Mouse (Mus musculus): ENCODE results near the gene Tmem178b. TPM values are rescaled to one million over a fixed set of nuclear protein-coding genes. Genes with fewer than 3 reads are reported as not detected.

The Tmem178b gene
- polyA plus RNA-seq, 1 experiment from 2014 or later: 0.80 TPM

- Histone ChIP-seq H3K9ac (no peak overlapping the region), H3K4me2 (replicated peaks) (no peak overlapping the region), H3K27me3 (peaks cover 40% of the 10 kb centered on the region), H3K4me1 (peaks cover 20% of the 10 kb centered on the region), H3K27ac (replicated peaks) (no peak overlapping the region), H3K36me3 (no peaks in the 10 kb centered on the region), H3K4me3 (replicated peaks) (no peak overlapping the region), H3K9me3 (replicated peaks) (no peaks in the 10 kb centered on the region)
- no peak for ATAC-seq (ENCODE audit: insufficient number of reproducible peaks, low FRiP score, low TSS enrichment, low read depth)
- 68% methylated on average over 3 of the region's 3 CpGs for WGBS
Measured at GRCm38 (mm10) chr6:39876444-39876843, 3.4 kb downstream of the Tmem178b start.

GRCm38 (mm10) chr6:39890811-39891210, 17.7 kb downstream of the Tmem178b start:
- Histone ChIP-seq H3K4me3 (replicated peaks) (no peak overlapping the region), H3K27me3 (no peaks in the 10 kb centered on the region), H3K9me3 (replicated peaks) (no peaks in the 10 kb centered on the region), H3K27ac (replicated peaks) (no peak overlapping the region), H3K9ac (no peak overlapping the region), H3K36me3 (no peaks in the 10 kb centered on the region), H3K4me1 (no peaks in the 10 kb centered on the region), H3K4me2 (replicated peaks) (no peak overlapping the region)
- 68% methylated on average over 3 of the region's 3 CpGs for WGBS
- ATAC-seq (ENCODE audit: insufficient number of reproducible peaks, low FRiP score, low TSS enrichment, low read depth): no peak

GRCm38 (mm10) chr6:39896500-39896899, 23.4 kb downstream of the Tmem178b start:
- H3K27me3 ChIP-seq: no peaks in the 10 kb centered on the region
- H3K4me2 ChIP-seq (replicated peaks): no peak overlapping the region
- no peaks in the 10 kb centered on the region for H3K4me1 ChIP-seq
- H3K27ac ChIP-seq (replicated peaks): no peak overlapping the region
- H3K9ac ChIP-seq: no peak overlapping the region
- 73% methylated on average over 3 of the region's 3 CpGs for WGBS
- no peaks in the 10 kb centered on the region for H3K36me3 ChIP-seq
- no peaks in the 10 kb centered on the region for H3K9me3 ChIP-seq (replicated peaks)
- no peak overlapping the region for H3K4me3 ChIP-seq (replicated peaks)
- no peak for ATAC-seq (ENCODE audit: insufficient number of reproducible peaks, low FRiP score, low TSS enrichment, low read depth)

- H3K9ac ChIP-seq: no peak overlapping the region
- H3K36me3 ChIP-seq: no peaks in the 10 kb centered on the region
- 45% methylated on average over 4 of the region's 4 CpGs for WGBS
- H3K4me2 ChIP-seq (replicated peaks): no peak overlapping the region
- H3K4me3 ChIP-seq (replicated peaks): no peak overlapping the region
- no peak overlapping the region for H3K27ac ChIP-seq (replicated peaks)
- H3K4me1 ChIP-seq: no peaks in the 10 kb centered on the region
- no peaks in the 10 kb centered on the region for H3K9me3 ChIP-seq (replicated peaks)
- no peak for ATAC-seq (ENCODE audit: insufficient number of reproducible peaks, low FRiP score, low TSS enrichment, low read depth)
- no peaks in the 10 kb centered on the region for H3K27me3 ChIP-seq
Measured at GRCm38 (mm10) chr6:39899231-39899630, 26.2 kb downstream of the Tmem178b start.

GRCm38 (mm10) chr6:39903220-39903773, 30.2 kb downstream of the Tmem178b start:
- Histone ChIP-seq H3K27ac (replicated peaks) (no peak overlapping the region), H3K4me3 (replicated peaks) (no peak overlapping the region), H3K27me3 (no peaks in the 10 kb centered on the region), H3K9me3 (replicated peaks) (no peaks in the 10 kb centered on the region), H3K9ac (no peak overlapping the region), H3K36me3 (no peaks in the 10 kb centered on the region), H3K4me1 (no peaks in the 10 kb centered on the region), H3K4me2 (replicated peaks) (no peak overlapping the region)
- ATAC-seq (ENCODE audit: insufficient number of reproducible peaks, low FRiP score, low TSS enrichment, low read depth): no peak
- WGBS: 66% methylated on average over 6 of the region's 6 CpGs

- H3K9me3 ChIP-seq (replicated peaks): no peaks in the 10 kb centered on the region
- 42% methylated on average over 11 of the region's 11 CpGs for WGBS
Measured at GRCm38 (mm10) chr6:39903845-39904244, 30.8 kb downstream of the Tmem178b start.

GRCm38 (mm10) chr6:39914956-39915355, 41.9 kb downstream of the Tmem178b start:
- Histone ChIP-seq H3K27ac (replicated peaks) (no peak overlapping the region), H3K36me3 (no peaks in the 10 kb centered on the region), H3K4me3 (replicated peaks) (no peak overlapping the region), H3K4me1 (no peaks in the 10 kb centered on the region), H3K9ac (no peak overlapping the region), H3K4me2 (replicated peaks) (no peak overlapping the region), H3K9me3 (replicated peaks) (no peaks in the 10 kb centered on the region), H3K27me3 (no peaks in the 10 kb centered on the region)
- 28% methylated on average over 8 of the region's 8 CpGs for WGBS
- ATAC-seq (ENCODE audit: insufficient number of reproducible peaks, low FRiP score, low TSS enrichment, low read depth): no peak

More at GRCm38 (mm10) chr6:39903845-39904244, 30.8 kb downstream of the Tmem178b start:
- Histone ChIP-seq H3K36me3 (no peaks in the 10 kb centered on the region), H3K4me1 (no peaks in the 10 kb centered on the region), H3K4me3 (replicated peaks) (no peak overlapping the region), H3K27me3 (no peaks in the 10 kb centered on the region), H3K9ac (no peak overlapping the region), H3K4me2 (replicated peaks) (no peak overlapping the region), H3K27ac (replicated peaks) (no peak overlapping the region)
- ATAC-seq (ENCODE audit: insufficient number of reproducible peaks, low FRiP score, low TSS enrichment, low read depth): no peak

GRCm38 (mm10) chr6:39915636-39916281, 42.7 kb downstream of the Tmem178b start:
- no peak for ATAC-seq (ENCODE audit: insufficient number of reproducible peaks, low FRiP score, low TSS enrichment, low read depth)
- Histone ChIP-seq H3K27ac (replicated peaks) (no peak overlapping the region), H3K4me2 (replicated peaks) (no peak overlapping the region), H3K9me3 (replicated peaks) (no peaks in the 10 kb centered on the region), H3K4me3 (replicated peaks) (no peak overlapping the region), H3K4me1 (no peaks in the 10 kb centered on the region), H3K36me3 (no peaks in the 10 kb centered on the region), H3K27me3 (no peaks in the 10 kb centered on the region), H3K9ac (no peak overlapping the region)
- WGBS: 74% methylated on average over 2 of the region's 2 CpGs

- no peak overlapping the region for H3K27ac ChIP-seq (replicated peaks)
- H3K4me2 ChIP-seq (replicated peaks): no peak overlapping the region
- no peak overlapping the region for H3K4me3 ChIP-seq (replicated peaks)
- H3K9me3 ChIP-seq (replicated peaks): no peaks in the 10 kb centered on the region
- no peaks in the 10 kb centered on the region for H3K36me3 ChIP-seq
- no peak overlapping the region for H3K9ac ChIP-seq
- ATAC-seq (ENCODE audit: insufficient number of reproducible peaks, low FRiP score, low TSS enrichment, low read depth): no peak
- WGBS: 83% methylated on average over 4 of the region's 4 CpGs
- H3K27me3 ChIP-seq: no peaks in the 10 kb centered on the region
- no peaks in the 10 kb centered on the region for H3K4me1 ChIP-seq
Measured at GRCm38 (mm10) chr6:39916514-39916913, 43.4 kb downstream of the Tmem178b start.

- 39% methylated on average over 8 of the region's 8 CpGs for WGBS
- H3K36me3 ChIP-seq: no peaks in the 10 kb centered on the region
- no peaks in the 10 kb centered on the region for H3K9me3 ChIP-seq (replicated peaks)
- no peak overlapping the region for H3K4me2 ChIP-seq (replicated peaks)
- H3K27ac ChIP-seq (replicated peaks): no peak overlapping the region
- no peaks in the 10 kb centered on the region for H3K27me3 ChIP-seq
- no peak overlapping the region for H3K4me3 ChIP-seq (replicated peaks)
- no peaks in the 10 kb centered on the region for H3K4me1 ChIP-seq
- no peak overlapping the region for H3K9ac ChIP-seq
- no peak for ATAC-seq (ENCODE audit: insufficient number of reproducible peaks, low FRiP score, low TSS enrichment, low read depth)
Measured at GRCm38 (mm10) chr6:39917242-39917641, 44.2 kb downstream of the Tmem178b start.

GRCm38 (mm10) chr6:39917729-39918128, 44.7 kb downstream of the Tmem178b start:
- 88% methylated on average over 6 of the region's 6 CpGs for WGBS

More at GRCm38 (mm10) chr6:39917729-39918128, 44.7 kb downstream of the Tmem178b start:
- H3K9ac ChIP-seq: no peak overlapping the region
- H3K4me2 ChIP-seq (replicated peaks): no peak overlapping the region
- no peaks in the 10 kb centered on the region for H3K27me3 ChIP-seq
- ATAC-seq (ENCODE audit: insufficient number of reproducible peaks, low FRiP score, low TSS enrichment, low read depth): no peak
- no peak overlapping the region for H3K27ac ChIP-seq (replicated peaks)
- H3K4me1 ChIP-seq: no peaks in the 10 kb centered on the region
- H3K36me3 ChIP-seq: no peaks in the 10 kb centered on the region
- no peaks in the 10 kb centered on the region for H3K9me3 ChIP-seq (replicated peaks)
- no peak overlapping the region for H3K4me3 ChIP-seq (replicated peaks)
